Mouse (Mus musculus) left cerebral cortex, postnatal 36 days (tissue): ENCODE measurements around the gene Bcor. TPM values are rescaled to one million over a fixed set of nuclear protein-coding genes. Genes with fewer than 3 reads are reported as not detected.

Source experiments
- DNase-seq, 2 experiments: peaks; one replicate each; pipeline ENCODE4 v3.0.0; 2021 to 2022; ENCODE audit warnings: low spot score in 2 of 2, mixed read lengths in 1 of 2
- intact Hi-C: fragments of 180-260 bp; cut with DNase I; formaldehyde crosslinking; loops from one replicate; pipeline ENCODE4 v1.15.1; 2025
- total RNA-seq, 2 experiments: library from RNA; stranded (reverse); gene quantifications; 2 replicates each; pipeline ENCODE4 v1.2.3; 2021

Bcor gene
- total RNA-seq, 2 experiments from 2014 or later: 24.9 to 32.1 TPM

GRCm38 (mm10) chrX:12043352-12043751, 116.8 kb downstream of the Bcor start:
- intact Hi-C loops: no loop called here
- no peak for DNase-seq

GRCm38 (mm10) chrX:12041453-12041852, 118.7 kb downstream of the Bcor start:
- intact Hi-C loops: no loop called here
- no peak for DNase-seq

- intact Hi-C loops: no loop called here
- no peak for DNase-seq
Measured at GRCm38 (mm10) chrX:12014726-12015464, 145.3 kb downstream of the Bcor start.

- DNase-seq: no peak
- intact Hi-C loops: no loop called here
Measured at GRCm38 (mm10) chrX:12010660-12011059, 149.5 kb downstream of the Bcor start.

- DNase-seq: no peak
- intact Hi-C loops: loop anchor here (5.0 kb wide), 1 partner anchor 202 kb away; no protein-coding TSS in a partner anchor
Measured at GRCm38 (mm10) chrX:12009046-12009445, 151.1 kb downstream of the Bcor start.

GRCm38 (mm10) chrX:12007832-12008540, 152.2 kb downstream of the Bcor start:
- DNase-seq: no peak
- intact Hi-C loops: loop anchor here (2.0 to 5.0 kb wide), 2 partner anchors 71 to 201 kb away; no protein-coding TSS in a partner anchor

GRCm38 (mm10) chrX:12006882-12007753, 153.0 kb downstream of the Bcor start:
- DNase-seq: peak in 1 of 2 experiments; percentile 40
- intact Hi-C loops: loop anchor here (2.0 to 5.0 kb wide), 2 partner anchors 72 to 200 kb away; no protein-coding TSS in a partner anchor

- intact Hi-C loops: loop anchor here (2.0 to 5.0 kb wide), 2 partner anchors 73 to 199 kb away; no protein-coding TSS in a partner anchor
- peak; percentile 65 to 72 for DNase-seq
Measured at GRCm38 (mm10) chrX:12006031-12006881, 153.9 kb downstream of the Bcor start.

GRCm38 (mm10) chrX:12005181-12006030, 154.7 kb downstream of the Bcor start:
- peak in 1 of 2 experiments; percentile 31 for DNase-seq
- intact Hi-C loops: loop anchor here (2.0 to 5.0 kb wide), 2 partner anchors 73 to 198 kb away; no protein-coding TSS in a partner anchor

- DNase-seq: no peak
- intact Hi-C loops: no loop called here
Measured at GRCm38 (mm10) chrX:12004416-12004815, 155.7 kb downstream of the Bcor start.

- no peak for DNase-seq
- intact Hi-C loops: no loop called here
Measured at GRCm38 (mm10) chrX:12003947-12004346, 156.2 kb downstream of the Bcor start.

GRCm38 (mm10) chrX:12003539-12003938, 156.6 kb downstream of the Bcor start:
- DNase-seq: no peak
- intact Hi-C loops: no loop called here

- DNase-seq: no peak
- intact Hi-C loops: no loop called here
Measured at GRCm38 (mm10) chrX:12003106-12003505, 157.0 kb downstream of the Bcor start.

GRCm38 (mm10) chrX:12002596-12002995, 157.6 kb downstream of the Bcor start:
- no peak for DNase-seq
- intact Hi-C loops: no loop called here

GRCm38 (mm10) chrX:12001969-12002368, 158.2 kb downstream of the Bcor start:
- DNase-seq: no peak
- intact Hi-C loops: no loop called here

- intact Hi-C loops: no loop called here
- no peak for DNase-seq
Measured at GRCm38 (mm10) chrX:12001336-12001735, 158.8 kb downstream of the Bcor start.

- intact Hi-C loops: no loop called here
- DNase-seq: no peak
Measured at GRCm38 (mm10) chrX:12000620-12001019, 159.5 kb downstream of the Bcor start.

- intact Hi-C loops: no loop called here
- no peak for DNase-seq
Measured at GRCm38 (mm10) chrX:11999951-12000350, 160.2 kb downstream of the Bcor start.
